Mouse (Mus musculus): ENCODE results near the gene Krtap12-1. TPM values are rescaled to one million over a fixed set of nuclear protein-coding genes. Genes with fewer than 3 reads are reported as not detected.
"Not testable (repeated sequence)": the region's sequence is repeated elsewhere in the genome, so short reads cannot be mapped to it uniquely, and the experiment has no call there.

The Krtap12-1 gene
- polyA plus RNA-seq, 1 experiment from 2014 or later = not detected

- no peak overlapping the region for H3K27ac ChIP-seq
- H3K36me3 ChIP-seq = no peaks in the 10 kb centered on the region
- no peaks in the 10 kb centered on the region for H3K4me1 ChIP-seq
- H3K9ac ChIP-seq = no peak overlapping the region
- no peaks in the 10 kb centered on the region for H3K9me3 ChIP-seq (replicated peaks)
- H3K4me2 ChIP-seq (replicated peaks) = no peak overlapping the region
- no peaks in the 10 kb centered on the region for H3K27me3 ChIP-seq
- ATAC-seq (ENCODE audit: low FRiP score) = no peak
- no peak overlapping the region for H3K4me3 ChIP-seq
Measured at GRCm38 (mm10) chr10:77753448-77753847, 33.0 kb downstream of the Krtap12-1 start.

- not testable (repeated sequence) for H3K4me3 ChIP-seq; H3K4me1 ChIP-seq; H3K9ac ChIP-seq; ATAC-seq (ENCODE audit: low FRiP score); H3K9me3 ChIP-seq (replicated peaks); H3K36me3 ChIP-seq; H3K4me2 ChIP-seq (replicated peaks); H3K27me3 ChIP-seq; H3K27ac ChIP-seq
- 67% methylated on average over 1 of the region's 1 CpGs for WGBS
Measured at GRCm38 (mm10) chr10:77759582-77759981, 39.2 kb downstream of the Krtap12-1 start, which contains the start of gene Gm3233. Gm3233 (minus strand) TSS chr10:77759682.

GRCm38 (mm10) chr10:77769727-77770126, 49.3 kb downstream of the Krtap12-1 start:
- H3K36me3 ChIP-seq = no peaks in the 10 kb centered on the region
- H3K4me2 ChIP-seq (replicated peaks) = no peak overlapping the region
- H3K4me1 ChIP-seq = no peaks in the 10 kb centered on the region
- 98% methylated on average over 1 of the region's 1 CpGs for WGBS
- no peaks in the 10 kb centered on the region for H3K27me3 ChIP-seq
- H3K9me3 ChIP-seq (replicated peaks) = no peaks in the 10 kb centered on the region
- no peak overlapping the region for H3K4me3 ChIP-seq
- ATAC-seq (ENCODE audit: low FRiP score) = no peak
- H3K27ac ChIP-seq = no peak overlapping the region
- H3K9ac ChIP-seq = no peak overlapping the region

Other genes starting within 250 kb of the Krtap12-1 start
- 47.3 and 48.0 TPM in 2 replicates for gene Fam207a, start 204.8 kb upstream of the Krtap12-1 start, polyA plus RNA-seq (2016; fragmentation: Nextera tagmentation; extraction: Ambion mirVana)
- gene Itgb2, start 190.3 kb upstream of the Krtap12-1 start, polyA plus RNA-seq (2016; fragmentation: Nextera tagmentation; extraction: Ambion mirVana) = 0.70 and 1.6 TPM in 2 replicates
- 77.2 and 78.8 TPM in 2 replicates for gene Pttg1ip, start 138.9 kb upstream of the Krtap12-1 start, polyA plus RNA-seq (2016; fragmentation: Nextera tagmentation; extraction: Ambion mirVana)
- gene Sumo3, start 114.5 kb upstream of the Krtap12-1 start, polyA plus RNA-seq (2016; fragmentation: Nextera tagmentation; extraction: Ambion mirVana) = 276 and 287 TPM in 2 replicates
- gene Gm49325, start 114.4 kb upstream of the Krtap12-1 start, polyA plus RNA-seq (2016; fragmentation: Nextera tagmentation; extraction: Ambion mirVana) = 13.2 and 13.3 TPM in 2 replicates
- 81.6 and 82.3 TPM in 2 replicates for gene Ube2g2, start 98.3 kb upstream of the Krtap12-1 start, polyA plus RNA-seq (2016; fragmentation: Nextera tagmentation; extraction: Ambion mirVana)
- gene Tspear, start 34.0 kb upstream of the Krtap12-1 start, polyA plus RNA-seq (2016; fragmentation: Nextera tagmentation; extraction: Ambion mirVana) = 0.48 and 1.2 TPM in 2 replicates
- not detected in 2 replicates for gene Gm19402, start 29.8 kb upstream of the Krtap12-1 start, polyA plus RNA-seq (2016; fragmentation: Nextera tagmentation; extraction: Ambion mirVana)
- gene Gm9508, start 23.4 kb upstream of the Krtap12-1 start, polyA plus RNA-seq (2016; fragmentation: Nextera tagmentation; extraction: Ambion mirVana) = not detected in 2 replicates
- gene Gm10272, start 14.0 kb upstream of the Krtap12-1 start, polyA plus RNA-seq (2016; fragmentation: Nextera tagmentation; extraction: Ambion mirVana) = not detected in 2 replicates
- gene Gm10024, start 9.1 kb upstream of the Krtap12-1 start, polyA plus RNA-seq (2016; fragmentation: Nextera tagmentation; extraction: Ambion mirVana) = not detected in 2 replicates
- gene Gm10142, start 4.8 kb upstream of the Krtap12-1 start, polyA plus RNA-seq (2016; fragmentation: Nextera tagmentation; extraction: Ambion mirVana) = not detected in 2 replicates
- gene Gm10100, start 5.9 kb downstream of the Krtap12-1 start, polyA plus RNA-seq (2016; fragmentation: Nextera tagmentation; extraction: Ambion mirVana) = not detected in 2 replicates
- gene Gm18596, start 22.0 kb downstream of the Krtap12-1 start, polyA plus RNA-seq (2016; fragmentation: Nextera tagmentation; extraction: Ambion mirVana) = not detected in 2 replicates
- not detected in 2 replicates for gene Gm9736, start 30.8 kb downstream of the Krtap12-1 start, polyA plus RNA-seq (2016; fragmentation: Nextera tagmentation; extraction: Ambion mirVana)
- not detected in 2 replicates for gene Gm3233, start 39.1 kb downstream of the Krtap12-1 start, polyA plus RNA-seq (2016; fragmentation: Nextera tagmentation; extraction: Ambion mirVana)
- not detected in 2 replicates for gene Gm3238, start 50.7 kb downstream of the Krtap12-1 start, polyA plus RNA-seq (2016; fragmentation: Nextera tagmentation; extraction: Ambion mirVana)
- gene Gm7138, start 56.3 kb downstream of the Krtap12-1 start, polyA plus RNA-seq (2016; fragmentation: Nextera tagmentation; extraction: Ambion mirVana) = not detected in 2 replicates
- not detected in 2 replicates for gene Gm3250, start 61.9 kb downstream of the Krtap12-1 start, polyA plus RNA-seq (2016; fragmentation: Nextera tagmentation; extraction: Ambion mirVana)
- not detected in 2 replicates for gene Gm7137, start 67.6 kb downstream of the Krtap12-1 start, polyA plus RNA-seq (2016; fragmentation: Nextera tagmentation; extraction: Ambion mirVana)
- gene Gm9639, start 74.5 kb downstream of the Krtap12-1 start, polyA plus RNA-seq (2016; fragmentation: Nextera tagmentation; extraction: Ambion mirVana) = not detected in 2 replicates
- not detected in 2 replicates for gene Gm19668, start 78.5 kb downstream of the Krtap12-1 start, polyA plus RNA-seq (2016; fragmentation: Nextera tagmentation; extraction: Ambion mirVana)
- gene Gm9507, start 91.2 kb downstream of the Krtap12-1 start, polyA plus RNA-seq (2016; fragmentation: Nextera tagmentation; extraction: Ambion mirVana) = not detected in 2 replicates
- 0.31 TPM in 1 of 2 replicates, not detected in the other for gene Gm2696, start 94.1 kb downstream of the Krtap12-1 start, polyA plus RNA-seq (2016; fragmentation: Nextera tagmentation; extraction: Ambion mirVana)
- not detected in 2 replicates for gene Krtap10-4, start 106.5 kb downstream of the Krtap12-1 start, polyA plus RNA-seq (2016; fragmentation: Nextera tagmentation; extraction: Ambion mirVana)
- not detected in 2 replicates for gene Krtap10-10, start 115.3 kb downstream of the Krtap12-1 start, polyA plus RNA-seq (2016; fragmentation: Nextera tagmentation; extraction: Ambion mirVana)
- not detected in 2 replicates for gene Gm36176, start 126.2 kb downstream of the Krtap12-1 start, polyA plus RNA-seq (2016; fragmentation: Nextera tagmentation; extraction: Ambion mirVana)
- gene Gm10318, start 132.3 kb downstream of the Krtap12-1 start, polyA plus RNA-seq (2016; fragmentation: Nextera tagmentation; extraction: Ambion mirVana) = not detected in 2 replicates
- not detected in 2 replicates for gene Gm3285, start 141.4 kb downstream of the Krtap12-1 start, polyA plus RNA-seq (2016; fragmentation: Nextera tagmentation; extraction: Ambion mirVana)
- gene Lrrc3, start 181.9 kb downstream of the Krtap12-1 start, polyA plus RNA-seq (2016; fragmentation: Nextera tagmentation; extraction: Ambion mirVana) = 6.8 and 7.4 TPM in 2 replicates
- 1.3 and 1.4 TPM in 2 replicates for gene Trpm2, start 250.0 kb downstream of the Krtap12-1 start, polyA plus RNA-seq (2016; fragmentation: Nextera tagmentation; extraction: Ambion mirVana)